Mouse (Mus musculus) hindbrain, embryonic 12.5 days (tissue): ENCODE data around the gene Gm1979. TPM values are rescaled to one million over a fixed set of nuclear protein-coding genes. Genes with fewer than 3 reads are reported as not detected.
"Not testable (repeated sequence)": the region's sequence is repeated elsewhere in the genome, so short reads cannot be mapped to it uniquely, and the experiment has no call there.

ENCODE experiments used
- ATAC-seq: fragments of 200-750 bp; cut with Nextera tagmentation; 2 replicates; pipeline ENCODE4 v1.8.0; 2017; ENCODE audit warnings: moderate TSS enrichment; ENCODE audit not compliant: low FRiP score
- H3K27ac ChIP-seq: fragments of 300-500 bp; sonication (generic); 2 replicates; pipeline ENCODE4 v1.5.1; 2016; ENCODE audit warnings: mild to moderate bottlenecking
- H3K27me3 ChIP-seq: fragments of 300-500 bp; sonication (generic); 2 replicates; pipeline ENCODE4 v1.6.1; 2016; ENCODE audit warnings: mild to moderate bottlenecking
- H3K36me3 ChIP-seq: fragments of 300-500 bp; sonication (generic); 2 replicates; pipeline ENCODE4 v1.6.1; 2016; ENCODE audit warnings: mild to moderate bottlenecking
- H3K4me1 ChIP-seq: fragments of 300-500 bp; sonication (generic); 2 replicates; pipeline ENCODE4 v1.6.1; 2016
- H3K4me2 ChIP-seq: fragments of 300-500 bp; sonication (generic); replicated peaks from 2 replicates; pipeline ENCODE4 v1.6.1; 2016; ENCODE audit warnings: mild to moderate bottlenecking
- H3K4me3 ChIP-seq: fragments of 300-500 bp; sonication (generic); 2 replicates; pipeline ENCODE4 v1.5.1; 2016; ENCODE audit warnings: mild to moderate bottlenecking
- H3K9ac ChIP-seq: fragments of 300-500 bp; sonication (generic); 2 replicates; pipeline ENCODE4 v1.6.1; 2016; ENCODE audit warnings: mild to moderate bottlenecking, moderate library complexity
- H3K9me3 ChIP-seq: fragments of 300-500 bp; sonication (generic); replicated peaks from 2 replicates; pipeline ENCODE4 v1.6.1; 2016; ENCODE audit warnings: mild to moderate bottlenecking
- WGBS: fragments of 180-500 bp; shearing (Covaris S2); methylation state at CpG from one replicate; pipeline ENCODE4 v1.1.7; 2016; 5-methylcytosine and 5-hydroxymethylcytosine counted together
- polyA plus RNA-seq: library from polyadenylated mRNA; unstranded; fragments of >200 nt; fragmentation: Nextera tagmentation; extraction: Ambion mirVana; gene quantifications from 2 replicates; pipeline ENCODE4 v1.2.1, GENCODE M21; 2016

Gene Gm1979
- polyA plus RNA-seq = not detected in 2 replicates

DNA sequence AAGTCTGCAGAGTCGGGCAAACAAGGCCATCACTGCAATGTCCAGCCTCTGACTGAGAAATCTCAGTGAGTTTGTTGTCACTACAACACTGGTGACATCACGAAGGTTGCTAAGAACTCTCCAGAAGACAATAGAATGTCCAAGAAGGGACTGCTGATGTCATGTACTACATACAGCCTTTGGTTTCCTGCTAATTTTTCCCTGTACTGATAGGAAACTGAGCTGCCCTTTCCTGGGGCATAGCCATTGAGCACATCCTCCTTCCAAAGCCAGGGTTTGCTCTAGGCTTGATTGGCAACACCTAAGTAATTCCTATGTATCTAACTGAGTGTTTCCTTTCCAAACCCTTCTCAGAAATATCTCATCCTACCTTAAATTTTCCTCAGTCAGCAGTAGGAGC lies at the start of gene Gm1979:
Gm1979 (minus strand) TSS at position 101 of the 400 bp plus-strand sequence.
- H3K9ac ChIP-seq, H3K27me3 ChIP-seq, H3K9me3 ChIP-seq, H3K36me3 ChIP-seq, H3K4me3 ChIP-seq, H3K27ac ChIP-seq, H3K4me2 ChIP-seq, ATAC-seq, H3K4me1 ChIP-seq: not testable (repeated sequence)
- 78% methylated on average over 1 of the region's 2 CpGs for WGBS

DNA sequence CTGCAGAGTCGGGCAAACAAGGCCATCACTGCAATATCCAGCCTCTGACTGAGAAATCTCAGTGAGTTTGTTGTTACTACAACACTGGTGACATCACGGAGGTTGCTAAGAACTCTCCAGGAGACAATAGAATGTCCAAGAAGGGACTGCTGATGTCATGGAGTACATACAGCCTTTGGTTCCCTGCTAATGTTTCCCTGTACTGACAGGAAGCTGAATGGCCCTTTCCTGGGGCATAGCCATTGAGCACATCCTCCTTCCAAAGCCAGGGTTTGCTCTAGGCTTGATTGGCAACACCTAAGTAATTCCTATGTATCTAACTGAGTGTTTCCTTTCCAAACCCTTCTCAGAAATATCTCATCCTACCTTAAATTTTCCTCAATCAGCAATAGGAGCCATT lies 34.9 kb upstream of the Gm1979 start, which contains the start of gene Speer4a:
Speer4a (minus strand) TSS at position 101 of the 400 bp plus-strand sequence.
- not testable (repeated sequence) for H3K4me3 ChIP-seq, H3K9me3 ChIP-seq, H3K4me2 ChIP-seq, ATAC-seq, H3K9ac ChIP-seq, H3K27me3 ChIP-seq, H3K4me1 ChIP-seq, H3K27ac ChIP-seq, H3K36me3 ChIP-seq
- WGBS = 79% methylated on average over 2 of the region's 2 CpGs

DNA sequence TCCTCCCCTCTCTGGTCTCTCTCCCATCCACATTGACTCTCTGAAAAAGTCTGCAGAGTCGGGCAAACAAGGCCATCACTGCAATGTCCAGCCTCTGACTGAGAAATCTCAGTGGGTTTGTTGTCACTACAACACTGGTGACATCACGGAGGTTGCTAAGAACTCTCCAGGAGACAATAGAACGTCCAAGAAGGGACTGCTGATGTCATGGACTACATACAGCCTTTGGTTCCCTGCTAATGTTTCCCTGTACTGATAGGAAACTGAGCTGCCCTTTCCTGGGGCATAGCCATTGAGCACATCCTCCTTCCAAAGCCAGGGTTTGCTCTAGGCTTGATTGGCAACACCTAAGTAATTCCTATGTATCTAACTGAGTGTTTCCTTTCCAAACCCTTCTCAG lies 18.2 kb upstream of the Gm1979 start, which contains the start of gene Gm5862:
Gm5862 (minus strand) TSS at position 101 of the 400 bp plus-strand sequence.
- not testable (repeated sequence) for H3K36me3 ChIP-seq, H3K27me3 ChIP-seq, H3K9ac ChIP-seq, H3K27ac ChIP-seq, H3K9me3 ChIP-seq, H3K4me3 ChIP-seq, H3K4me2 ChIP-seq, ATAC-seq, H3K4me1 ChIP-seq
- no CpG with 5 or more reads among the region's 3 CpGs for WGBS

DNA sequence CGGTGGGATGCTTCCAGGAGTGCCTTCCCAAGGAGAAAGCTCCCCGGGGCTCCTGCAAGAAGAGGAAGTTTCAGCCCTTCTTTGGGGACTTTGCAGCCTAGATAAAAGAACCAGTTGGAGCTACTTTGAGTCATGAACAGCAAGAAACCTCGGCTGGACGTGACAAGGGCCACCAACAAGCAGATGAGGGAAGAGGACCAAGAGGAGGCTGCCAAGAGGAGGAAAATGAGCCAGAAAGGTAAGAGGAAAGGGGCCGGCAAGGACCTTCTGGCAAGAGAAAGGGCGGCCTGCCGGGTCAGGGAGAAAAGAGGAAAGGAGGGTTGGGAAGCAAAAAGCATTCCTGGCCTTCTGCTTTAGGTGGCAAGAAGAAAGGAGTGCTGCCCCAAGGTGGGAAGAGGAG lies 3.1 kb upstream of the Gm1979 start:
- H3K36me3 ChIP-seq, H3K4me1 ChIP-seq, H3K27ac ChIP-seq, H3K4me3 ChIP-seq, H3K27me3 ChIP-seq, H3K9me3 ChIP-seq, H3K9ac ChIP-seq: not testable (repeated sequence)
- H3K4me2 ChIP-seq = peak overlapping the region; percentile 50; the same call in 1 of the 2 replicates
- 68% methylated on average over 7 of the region's 7 CpGs for WGBS
- ATAC-seq = peak; percentile 8; the same call in 1 of the 2 replicates

DNA sequence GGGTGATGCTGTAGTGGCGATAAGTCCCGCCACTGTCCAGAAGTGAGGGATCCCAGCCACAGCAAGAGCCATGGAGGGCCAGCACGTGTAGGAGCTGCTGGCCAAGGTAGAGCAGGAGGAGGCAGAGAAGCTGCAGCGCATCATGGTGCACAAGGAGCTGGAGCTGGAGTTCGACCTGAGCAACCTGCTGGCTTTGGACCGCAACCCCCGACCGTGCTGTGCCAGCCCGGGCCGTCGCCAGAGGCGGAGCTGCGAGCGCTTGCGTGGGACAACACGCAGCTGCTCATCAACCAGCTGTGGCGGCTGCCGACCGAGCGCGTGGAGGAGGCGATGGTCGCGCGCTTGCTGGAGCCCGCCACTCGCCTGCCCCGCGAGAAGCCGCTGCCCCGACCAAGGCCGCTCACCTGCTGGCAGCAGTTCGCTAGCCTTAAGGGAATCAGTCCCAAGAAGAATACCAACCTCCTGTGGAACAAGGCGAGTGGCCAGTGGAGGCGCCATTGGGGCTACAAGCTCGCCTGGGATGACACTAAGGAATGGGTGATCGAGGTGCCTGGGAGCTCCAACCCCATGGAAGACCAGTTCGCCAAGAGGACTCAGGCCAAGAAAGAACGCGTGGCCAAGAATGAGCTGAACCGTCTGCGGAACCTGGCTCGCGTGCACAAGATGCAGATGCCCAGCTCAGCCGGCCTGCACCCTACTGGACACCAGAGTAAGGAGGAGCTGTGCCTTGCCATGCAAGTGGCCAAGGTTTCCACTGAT lies 2.5 kb upstream of the Gm1979 start:
- not testable (repeated sequence) for H3K4me1 ChIP-seq, H3K9me3 ChIP-seq, H3K27me3 ChIP-seq, H3K27ac ChIP-seq, H3K36me3 ChIP-seq
- Histone ChIP-seq H3K4me2 (peak overlapping the region; percentile 50), H3K9ac (0 out of 2 replicates have a peak overlapping the region, but pooled peaks have one; percentile 0), H3K4me3 (peak overlapping the region; percentile 25)
- ATAC-seq = peak; percentile 92
- 21% methylated on average over 44 of the region's 45 CpGs for WGBS

DNA sequence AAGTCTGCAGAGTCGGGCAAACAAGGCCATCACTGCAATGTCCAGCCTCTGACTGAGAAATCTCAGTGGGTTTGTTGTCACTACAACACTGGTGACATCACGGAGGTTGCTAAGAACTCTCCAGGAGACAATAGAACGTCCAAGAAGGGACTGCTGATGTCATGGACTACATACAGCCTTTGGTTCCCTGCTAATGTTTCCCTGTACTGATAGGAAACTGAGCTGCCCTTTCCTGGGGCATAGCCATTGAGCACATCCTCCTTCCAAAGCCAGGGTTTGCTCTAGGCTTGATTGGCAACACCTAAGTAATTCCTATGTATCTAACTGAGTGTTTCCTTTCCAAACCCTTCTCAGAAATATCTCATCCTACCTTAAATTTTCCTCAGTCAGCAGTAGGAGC lies 16.0 kb downstream of the Gm1979 start, which contains the start of gene Gm21698:
Gm21698 (minus strand) TSS at position 101 of the 400 bp plus-strand sequence.
- not testable (repeated sequence) for H3K36me3 ChIP-seq, H3K4me1 ChIP-seq, H3K4me3 ChIP-seq, H3K9ac ChIP-seq, H3K9me3 ChIP-seq, H3K27me3 ChIP-seq, H3K27ac ChIP-seq, H3K4me2 ChIP-seq, ATAC-seq
- no CpG with 5 or more reads among the region's 3 CpGs for WGBS

DNA sequence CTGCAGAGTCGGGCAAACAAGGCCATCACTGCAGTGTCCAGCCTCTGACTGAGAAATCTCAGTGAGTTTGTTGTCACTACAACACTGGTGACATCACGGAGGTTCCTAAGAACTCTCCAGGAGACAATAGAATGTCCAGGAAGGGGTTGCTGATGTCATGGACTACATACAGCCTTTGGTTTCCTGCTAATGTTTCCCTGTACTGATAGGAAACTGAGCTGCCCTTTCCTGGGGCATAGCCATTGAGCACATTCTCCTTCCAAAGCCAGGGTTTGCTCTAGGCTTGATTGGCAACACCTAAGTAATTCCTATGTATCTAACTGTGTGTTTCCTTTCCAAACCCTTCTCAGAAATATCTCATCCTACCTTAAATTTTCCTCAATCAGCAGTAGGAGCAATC lies 32.0 kb downstream of the Gm1979 start, which contains the start of gene Gm21680:
Gm21680 (minus strand) TSS at position 101 of the 400 bp plus-strand sequence.
- no CpG with 5 or more reads among the region's 2 CpGs for WGBS

DNA sequence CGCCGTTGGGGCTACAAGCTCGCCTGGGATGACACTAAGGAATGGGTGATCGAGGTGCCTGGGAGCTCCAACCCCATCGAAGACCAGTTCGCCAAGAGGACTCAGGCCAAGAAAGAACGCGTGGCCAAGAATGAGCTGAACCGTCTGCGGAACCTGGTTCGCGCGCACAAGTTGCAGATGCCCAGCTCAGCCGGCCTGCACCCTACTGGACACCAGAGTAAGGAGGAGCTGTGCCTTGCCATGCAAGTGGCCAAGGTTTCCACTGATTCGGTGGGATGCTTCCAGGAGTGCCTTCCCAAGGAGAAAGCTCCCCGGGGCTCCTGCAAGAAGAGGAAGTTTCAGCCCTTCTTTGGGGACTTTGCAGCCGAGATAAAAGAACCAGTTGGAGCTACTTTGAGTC lies 47.5 kb downstream of the Gm1979 start:
- not testable (repeated sequence) for H3K4me1 ChIP-seq, ATAC-seq, H3K27me3 ChIP-seq, H3K36me3 ChIP-seq, H3K27ac ChIP-seq, H3K9ac ChIP-seq, H3K9me3 ChIP-seq
- Histone ChIP-seq H3K4me2 (peak overlapping the region; percentile 31), H3K4me3 (peak overlapping the region; percentile 14; the same call in 1 of the 2 replicates)
- WGBS = 66% methylated on average over 17 of the region's 17 CpGs

More for the DNA sequence above, 32.0 kb downstream of the Gm1979 start, which contains the start of gene Gm21680:
- H3K4me1 ChIP-seq, H3K4me3 ChIP-seq, H3K27me3 ChIP-seq, H3K27ac ChIP-seq, H3K9ac ChIP-seq, H3K4me2 ChIP-seq, ATAC-seq, H3K36me3 ChIP-seq, H3K9me3 ChIP-seq: not testable (repeated sequence)

DNA sequence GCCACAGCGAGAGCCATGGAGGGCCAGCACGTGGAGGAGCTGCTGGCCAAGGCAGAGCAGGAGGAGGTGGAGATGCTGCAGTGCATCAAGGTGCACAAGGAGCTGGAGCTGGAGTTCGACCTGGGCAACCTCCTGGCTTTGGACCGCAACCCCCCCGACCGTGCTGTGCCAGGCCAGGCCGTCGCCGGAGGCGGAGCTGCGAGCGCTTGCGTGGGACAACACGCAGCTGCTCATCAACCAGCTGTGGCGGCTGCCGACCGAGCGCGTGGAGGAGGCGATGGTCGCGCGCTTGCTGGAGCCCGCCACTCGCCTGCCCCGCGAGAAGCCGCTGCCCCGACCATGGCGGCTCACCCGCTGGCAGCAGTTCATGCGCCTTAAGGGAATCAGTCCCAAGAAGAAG lies 48.0 kb downstream of the Gm1979 start:
- H3K9ac ChIP-seq, H3K27ac ChIP-seq, H3K27me3 ChIP-seq, H3K9me3 ChIP-seq, H3K36me3 ChIP-seq, H3K4me1 ChIP-seq: not testable (repeated sequence)
- Histone ChIP-seq H3K4me2 (peak overlapping the region; percentile 31), H3K4me3 (peak overlapping the region; percentile 14)
- 36% methylated on average over 32 of the region's 32 CpGs for WGBS
- peak; percentile 40; the same call in 1 of the 2 replicates for ATAC-seq

DNA sequence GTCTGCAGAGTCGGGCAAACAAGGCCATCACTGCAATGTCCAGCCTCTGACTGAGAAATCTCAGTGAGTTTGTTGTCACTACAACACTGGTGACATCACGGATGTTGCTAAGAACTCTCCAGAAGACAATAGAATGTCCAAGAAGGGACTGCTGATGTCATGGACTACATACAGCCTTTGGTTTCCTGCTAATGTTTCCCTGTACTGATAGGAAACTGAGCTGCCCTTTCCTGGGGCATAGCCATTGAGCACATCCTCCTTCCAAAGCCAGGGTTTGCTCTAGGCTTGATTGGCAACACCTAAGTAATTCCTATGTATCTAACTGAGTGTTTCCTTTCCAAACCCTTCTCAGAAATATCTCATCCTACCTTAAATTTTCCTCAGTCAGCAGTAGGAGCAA lies 50.3 kb downstream of the Gm1979 start, which contains the start of gene Gm21671:
Gm21671 (minus strand) TSS at position 101 of the 400 bp plus-strand sequence.
- WGBS = 75% methylated on average over 2 of the region's 2 CpGs
- H3K4me2 ChIP-seq, H3K9ac ChIP-seq, H3K4me3 ChIP-seq, H3K36me3 ChIP-seq, H3K9me3 ChIP-seq, H3K27me3 ChIP-seq, H3K27ac ChIP-seq, ATAC-seq, H3K4me1 ChIP-seq: not testable (repeated sequence)
